Mouse (Mus musculus) MEL (cell line): Measurements from ENCODE around the gene Fat2. TPM values are rescaled to one million over a fixed set of nuclear protein-coding genes. Genes with fewer than 3 reads are reported as not detected.

Source experiments
- DNase-seq: peaks from one replicate; pipeline ENCODE4 v3.0.0; 2011; ENCODE audit warnings: low read depth, low spot score
- H3K27ac ChIP-seq: 2 replicates; pipeline ENCODE4 v1.5.1; 2012; ENCODE audit warnings: low read depth, mild to moderate bottlenecking, control low read depth, low read length, moderate library complexity; ENCODE audit not compliant: control insufficient read depth
- H3K27me3 ChIP-seq, 2 experiments: fragments of 150-350 bp in 1 of 2; sonication (generic) in 1 of 2; 2 replicates each; pipeline ENCODE4 v1.6.1; 2012; ENCODE audit warnings: low read length in 2 of 2, mild to moderate bottlenecking in 2 of 2, improper control_type of control experiment in 1 of 2, moderate library complexity in 1 of 2; ENCODE audit not compliant: insufficient read depth in 2 of 2, control insufficient read depth in 1 of 2
- H3K36me3 ChIP-seq, 2 experiments: 2 replicates each; pipeline ENCODE4 v1.6.1; 2012 to 2014; ENCODE audit warnings: low read length in 2 of 2, improper control_type of control experiment in 1 of 2, inconsistent platforms in 1 of 2, mild to moderate bottlenecking in 1 of 2; ENCODE audit not compliant: insufficient read depth in 2 of 2, control insufficient read depth in 1 of 2
- H3K4me1 ChIP-seq, 2 experiments: fragments of 150-350 bp in 1 of 2; sonication (generic) in 1 of 2; 2 replicates each; pipeline ENCODE4 v1.6.1; 2012; ENCODE audit warnings: low read length in 2 of 2, improper control_type of control experiment in 1 of 2, mild to moderate bottlenecking in 1 of 2; ENCODE audit not compliant: insufficient read depth in 2 of 2, control insufficient read depth in 1 of 2
- H3K4me3 ChIP-seq, 2 experiments: fragments of 150-350 bp in 1 of 2; sonication (generic) in 1 of 2; 2 replicates each; pipeline ENCODE4 v1.5.1; 2012; ENCODE audit warnings: low read depth in 2 of 2, low read length in 2 of 2, mild to moderate bottlenecking in 2 of 2, moderate library complexity in 2 of 2, control low read depth in 1 of 2, improper control_type of control experiment in 1 of 2; ENCODE audit not compliant: control insufficient read depth in 1 of 2, insufficient read depth in 1 of 2
- H3K79me2 ChIP-seq: 2 replicates; pipeline ENCODE4 v1.6.1; 2012; ENCODE audit warnings: mild to moderate bottlenecking, low read length, moderate library complexity; ENCODE audit not compliant: control insufficient read depth, poor library complexity, insufficient read depth
- H3K9ac ChIP-seq: 2 replicates; pipeline ENCODE4 v1.6.1; 2012; ENCODE audit warnings: low read depth, mild to moderate bottlenecking, control low read depth, low read length, moderate library complexity; ENCODE audit not compliant: control insufficient read depth, poor library complexity, severe bottlenecking
- H3K9me3 ChIP-seq: fragments of 150-350 bp; sonication (generic); replicated peaks from 2 replicates; pipeline ENCODE4 v1.6.1; 2012; ENCODE audit warnings: mild to moderate bottlenecking, low read length, improper control_type of control experiment, moderate library complexity; ENCODE audit not compliant: insufficient read depth
- BHLHE40 ChIP-seq: IDR thresholded peaks from 2 replicates; pipeline ENCODE4 v1.6.1; 2012; ENCODE audit warnings: low read depth, mild to moderate bottlenecking, inconsistent platforms, low read length, improper control_type of control experiment, borderline replicate concordance
- CHD1 ChIP-seq: IDR thresholded peaks from 2 replicates; pipeline ENCODE4 v1.6.1; 2012; ENCODE audit warnings: low read depth, mild to moderate bottlenecking, inconsistent platforms, low read length, improper control_type of control experiment
- CHD2 ChIP-seq: IDR thresholded peaks from 2 replicates; pipeline ENCODE4 v1.6.1; 2011; ENCODE audit warnings: low read length, improper control_type of control experiment
- CTCF ChIP-seq, 3 experiments: IDR thresholded peaks in 2 of 3; conservative IDR thresholded peaks in 1 of 3; 2 replicates each; pipeline ENCODE4 v1.5.1; 2011 to 2012; ENCODE audit warnings: low read length in 3 of 3, low read depth in 2 of 3, mild to moderate bottlenecking in 2 of 3, improper control_type of control experiment in 1 of 3, inconsistent platforms in 1 of 3, mixed read lengths in 1 of 3, moderate library complexity in 1 of 3; ENCODE audit not compliant: control insufficient read depth in 1 of 3, insufficient read depth in 1 of 3, poor library complexity in 1 of 3, severe bottlenecking in 1 of 3
- ELF1 ChIP-seq: IDR thresholded peaks from 2 replicates; pipeline ENCODE4 v1.6.1; 2014; ENCODE audit warnings: low read depth, mild to moderate bottlenecking, inconsistent platforms, low read length, improper control_type of control experiment, moderate library complexity
- ETS1 ChIP-seq: IDR thresholded peaks from 2 replicates; pipeline ENCODE4 v1.6.1; 2012; ENCODE audit warnings: low read depth, mild to moderate bottlenecking, inconsistent platforms, low read length, improper control_type of control experiment, moderate library complexity
- GABPA ChIP-seq: IDR thresholded peaks from 2 replicates; pipeline ENCODE4 v1.6.1; 2012; ENCODE audit warnings: low read depth, mild to moderate bottlenecking, inconsistent platforms, low read length, improper control_type of control experiment, moderate library complexity
- GATA1 ChIP-seq: IDR thresholded peaks from 2 replicates; pipeline ENCODE4 v1.6.1; 2011; ENCODE audit warnings: low read depth, low read length, improper control_type of control experiment
- JUND ChIP-seq: IDR thresholded peaks from 2 replicates; pipeline ENCODE4 v1.6.1; 2011; ENCODE audit warnings: low read depth, mild to moderate bottlenecking, improper control_type of control experiment, low read length
- MAX ChIP-seq: IDR thresholded peaks from 2 replicates; pipeline ENCODE4 v1.6.1; 2011; ENCODE audit warnings: low read length, improper control_type of control experiment
- MAZ ChIP-seq: IDR thresholded peaks from 2 replicates; pipeline ENCODE4 v1.6.1; 2012; ENCODE audit warnings: low read depth, mild to moderate bottlenecking, inconsistent platforms, low read length, improper control_type of control experiment
- MEF2A ChIP-seq: IDR thresholded peaks from 2 replicates; pipeline ENCODE4 v1.6.1; 2014; ENCODE audit warnings: low read depth, mild to moderate bottlenecking, inconsistent platforms, low read length, improper control_type of control experiment; ENCODE audit not compliant: poor library complexity, insufficient replicate concordance, severe bottlenecking; ENCODE audit errors: extremely low read depth
- MYB ChIP-seq: IDR thresholded peaks from 2 replicates; pipeline ENCODE4 v1.6.1; 2011; ENCODE audit warnings: mild to moderate bottlenecking, low read depth, low read length, improper control_type of control experiment
- NELFE ChIP-seq: IDR thresholded peaks from 2 replicates; pipeline ENCODE4 v1.6.1; 2011; ENCODE audit warnings: low read depth, low read length, improper control_type of control experiment
- POLR2A ChIP-seq, 2 experiments: IDR thresholded peaks; 2 replicates each; pipeline ENCODE4 v1.6.1; 2011 to 2012; ENCODE audit warnings: low read length in 2 of 2, mild to moderate bottlenecking in 2 of 2, control low read depth in 1 of 2, improper control_type of control experiment in 1 of 2, low read depth in 1 of 2, moderate library complexity in 1 of 2; ENCODE audit not compliant: control insufficient read depth in 1 of 2, insufficient read depth in 1 of 2, poor library complexity in 1 of 2
- POLR2AphosphoS2 ChIP-seq: IDR thresholded peaks from 2 replicates; pipeline ENCODE4 v1.6.1; 2011; ENCODE audit warnings: low read length, improper control_type of control experiment
- SIN3A ChIP-seq: IDR thresholded peaks from 2 replicates; pipeline ENCODE4 v1.6.1; 2012; ENCODE audit warnings: low read length, improper control_type of control experiment, inconsistent platforms
- SMC3 ChIP-seq: IDR thresholded peaks from 2 replicates; pipeline ENCODE4 v1.6.1; 2011; ENCODE audit warnings: low read depth, low read length, improper control_type of control experiment
- TAL1 ChIP-seq: IDR thresholded peaks from 2 replicates; pipeline ENCODE4 v1.6.1; 2012; ENCODE audit warnings: mild to moderate bottlenecking, inconsistent platforms, low read length, moderate library complexity, mixed read lengths
- TBP ChIP-seq: IDR thresholded peaks from 2 replicates; pipeline ENCODE4 v1.8.0; 2011; ENCODE audit warnings: low read depth, low read length, improper control_type of control experiment
- USF2 ChIP-seq, 2 experiments: IDR thresholded peaks; 2 replicates each; pipeline ENCODE4 v1.6.1; 2011 to 2012; ENCODE audit warnings: improper control_type of control experiment in 2 of 2, low read length in 2 of 2, borderline replicate concordance in 1 of 2, inconsistent platforms in 1 of 2, low read depth in 1 of 2, mild to moderate bottlenecking in 1 of 2; ENCODE audit not compliant: insufficient read depth in 1 of 2
- ZC3H11A ChIP-seq: IDR thresholded peaks from 2 replicates; pipeline ENCODE4 v1.6.1; 2012; ENCODE audit warnings: low read depth, mild to moderate bottlenecking, inconsistent platforms, low read length, improper control_type of control experiment
- ZKSCAN1 ChIP-seq: IDR thresholded peaks from 2 replicates; pipeline ENCODE4 v1.6.1; 2012; ENCODE audit warnings: low read depth, mild to moderate bottlenecking, inconsistent platforms, low read length, improper control_type of control experiment, moderate library complexity
- ZMIZ1 ChIP-seq: IDR thresholded peaks from 2 replicates; pipeline ENCODE4 v1.6.1; 2012; ENCODE audit warnings: low read depth, mild to moderate bottlenecking, inconsistent platforms, low read length, improper control_type of control experiment, moderate library complexity
- ZNF384 ChIP-seq: IDR thresholded peaks from 2 replicates; pipeline ENCODE4 v1.6.1; 2012; ENCODE audit warnings: low read depth, mild to moderate bottlenecking, inconsistent platforms, low read length, improper control_type of control experiment
- polyA plus RNA-seq, 2 experiments: library from polyadenylated mRNA; stranded (reverse) in 1 of 2; unstranded in 1 of 2; fragments of >175 nt in 1 of 2; fragments of >200 nt in 1 of 2; gene quantifications; 2 replicates each; pipeline versions ENCODE4 v1.2.1 to v1.2.4; 2012; ENCODE audit warnings: low replicate concordance in 2 of 2, low read depth in 1 of 2; ENCODE audit not compliant: insufficient read length in 2 of 2, insufficient read depth in 1 of 2, missing spikeins in 1 of 2
- total RNA-seq: library from RNA; depleted of rRNA; stranded (reverse); fragments of 300-350 nt; gene quantifications from 2 replicates; pipeline ENCODE4 v1.2.3, GENCODE M21; 2012

Fat2 gene
- total and polyA plus RNA-seq, 3 experiments = under 0.01 to 0.01 TPM; not detected in 1

DNA sequence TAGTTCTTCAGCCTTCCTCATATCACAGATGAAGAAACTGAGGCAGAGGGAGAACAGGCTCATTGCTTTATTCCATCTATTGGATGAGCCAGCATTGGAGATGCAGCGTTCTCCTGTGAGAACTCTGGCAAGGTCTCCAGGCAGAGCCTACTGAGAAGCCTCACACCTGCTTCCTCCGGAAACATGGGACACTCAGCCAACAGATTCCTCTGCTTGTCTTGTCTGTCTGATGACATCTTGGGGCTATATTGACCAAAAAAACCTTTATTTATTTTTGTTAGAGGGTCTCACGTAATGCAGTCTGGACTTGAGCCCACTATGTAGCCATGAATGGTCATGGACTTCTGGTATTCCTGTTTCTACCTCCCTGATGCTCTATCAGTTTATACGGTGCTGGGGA is 1.8 kb downstream of the Fat2 start:
- Histone ChIP-seq H3K4me3 (no peak overlapping the region), H3K36me3 (no peaks in the 10 kb centered on the region), H3K27me3 (peaks cover 6 to 27% of the 10 kb centered on the region in 2 experiments), H3K9me3 (no peaks in the 10 kb centered on the region), H3K79me2 (no peaks in the 10 kb centered on the region), H3K9ac (no peak overlapping the region), H3K4me1 (no peaks in the 10 kb centered on the region), H3K27ac (no peak overlapping the region)
- TF ChIP-seq MAX (no peak), JUND (no peak), POLR2AphosphoS2 (no peak), TBP (no peak), USF2 (IDR thresholded peaks at IDR 0.05; ENCODE audit: borderline replicate concordance in 1 of 2, insufficient read depth in 1 of 2, low read depth in 1 of 2, low read length in 2 of 2) (no peak), ZMIZ1 (no peak), TAL1 (no peak), ZNF384 (no peak), POLR2A (IDR thresholded peaks at IDR 0.05; ENCODE audit: control insufficient read depth in 1 of 2, insufficient read depth in 1 of 2, low read depth in 1 of 2, low read length in 2 of 2, poor library complexity in 1 of 2) (no peak), SMC3 (no peak), ZC3H11A (no peak), ZKSCAN1 (no peak)
- no peak for DNase-seq

DNA sequence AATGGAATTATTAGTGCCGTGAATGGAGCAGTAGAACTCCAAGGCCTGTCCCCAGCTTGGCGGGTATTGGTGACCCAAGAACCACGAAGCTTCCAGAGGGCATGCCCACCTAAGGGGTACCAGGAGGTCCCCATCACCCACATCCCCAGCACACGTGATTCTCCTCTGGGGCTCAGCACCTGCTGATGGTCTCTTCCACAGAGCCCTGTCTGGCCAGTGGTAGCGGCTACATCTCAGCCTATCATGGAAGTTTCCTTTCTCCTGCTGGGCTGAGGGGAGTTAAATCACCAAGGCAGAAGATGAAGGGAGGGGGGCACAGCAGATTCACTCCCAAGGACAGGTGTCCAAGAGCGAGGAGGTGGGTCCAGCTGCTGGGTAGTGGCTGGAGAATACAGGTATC is 2.3 kb downstream of the Fat2 start:
- Histone ChIP-seq H3K79me2 (no peaks in the 10 kb centered on the region), H3K27me3 (peaks cover 8 to 27% of the 10 kb centered on the region in 2 experiments), H3K9me3 (no peaks in the 10 kb centered on the region), H3K4me1 (no peaks in the 10 kb centered on the region), H3K4me3 (no peak overlapping the region), H3K36me3 (no peaks in the 10 kb centered on the region), H3K9ac (no peak overlapping the region), H3K27ac (no peak overlapping the region)
- no peak for TF ChIP-seq JUND
- TF ChIP-seq SIN3A = no peak
- TF ChIP-seq CHD1 = no peak
- no peak for TF ChIP-seq MAZ
- no peak for TF ChIP-seq ZMIZ1
- TF ChIP-seq ETS1 = no peak
- no peak for TF ChIP-seq MAX
- TF ChIP-seq CHD2 = no peak
- no peak for TF ChIP-seq TAL1
- TF ChIP-seq MEF2A = no peak
- no peak for TF ChIP-seq CTCF (IDR thresholded peaks at IDR 0.05 in 2 of 3, conservative IDR thresholded peaks at IDR 0.05 in 1 of 3; ENCODE audit: control insufficient read depth in 1 of 3, insufficient read depth in 1 of 3, low read depth in 2 of 3, low read length in 3 of 3, poor library complexity in 1 of 3, severe bottlenecking in 1 of 3)
- TF ChIP-seq BHLHE40 = no peak
- TF ChIP-seq GATA1 = no peak
- no peak for TF ChIP-seq ELF1
- no peak for TF ChIP-seq USF2 (IDR thresholded peaks at IDR 0.05; ENCODE audit: borderline replicate concordance in 1 of 2, insufficient read depth in 1 of 2, low read depth in 1 of 2, low read length in 2 of 2)
- TF ChIP-seq GABPA = no peak
- TF ChIP-seq NELFE = no peak
- no peak for TF ChIP-seq MYB
- no peak for DNase-seq
